Mouse (Mus musculus): ENCODE data around the gene Nampt.
A peak's percentile ranks its signal among the peaks of the same experiment; 100 is the strongest.

The Nampt gene

GRCm38 (mm10) chr12:32819416-32819815 lies at the start of gene Nampt:
Nampt (plus strand) TSS chr12:32819545.
- no peaks in the 10 kb centered on the region for H3K36me3 ChIP-seq (ENCODE audit: control insufficient read depth, insufficient read depth, low read length, poor library complexity, severe bottlenecking)
- DNase-seq (ENCODE audit: low read depth, low spot score), result peak; percentile 64

GRCm38 (mm10) chr12:32770766-32771165 lies 48.6 kb upstream of the Nampt start:
- no peaks in the 10 kb centered on the region for H3K36me3 ChIP-seq (ENCODE audit: control insufficient read depth, insufficient read depth, low read length, poor library complexity, severe bottlenecking)
- H3K27me3 ChIP-seq (ENCODE audit: control insufficient read depth, insufficient read depth, low read length, poor library complexity, severe bottlenecking), result no peaks in the 10 kb centered on the region
- no peak for DNase-seq (ENCODE audit: low read depth, low spot score)

More at GRCm38 (mm10) chr12:32819416-32819815, at the start of gene Nampt:
- no peaks in the 10 kb centered on the region; the same call in 1 of the 2 replicates for H3K27me3 ChIP-seq (ENCODE audit: control insufficient read depth, insufficient read depth, low read length, poor library complexity, severe bottlenecking)

GRCm38 (mm10) chr12:32774592-32774991 lies 44.8 kb upstream of the Nampt start:
- H3K36me3 ChIP-seq (ENCODE audit: control insufficient read depth, insufficient read depth, low read length, poor library complexity, severe bottlenecking), result no peaks in the 10 kb centered on the region
- peak; percentile 88 for DNase-seq (ENCODE audit: low read depth, low spot score)
- H3K27me3 ChIP-seq (ENCODE audit: control insufficient read depth, insufficient read depth, low read length, poor library complexity, severe bottlenecking), result no peaks in the 10 kb centered on the region

- no peaks in the 10 kb centered on the region for H3K36me3 ChIP-seq (ENCODE audit: control insufficient read depth, insufficient read depth, low read length, poor library complexity, severe bottlenecking)
- DNase-seq (ENCODE audit: low read depth, low spot score), result no peak
- no peaks in the 10 kb centered on the region for H3K27me3 ChIP-seq (ENCODE audit: control insufficient read depth, insufficient read depth, low read length, poor library complexity, severe bottlenecking)
These were observed 30.3 kb upstream of the Nampt start for GRCm38 (mm10) chr12:32789092-32789491.

GRCm38 (mm10) chr12:32795765-32796471 lies 23.4 kb upstream of the Nampt start:
- Histone ChIP-seq H3K27me3 (ENCODE audit: control insufficient read depth, insufficient read depth, low read length, poor library complexity, severe bottlenecking) (no peaks in the 10 kb centered on the region), H3K36me3 (ENCODE audit: control insufficient read depth, insufficient read depth, low read length, poor library complexity, severe bottlenecking) (no peaks in the 10 kb centered on the region)
- peak; percentile 45 for DNase-seq (ENCODE audit: low read depth, low spot score)

GRCm38 (mm10) chr12:32797438-32797837 lies 21.9 kb upstream of the Nampt start:
- Histone ChIP-seq H3K27me3 (ENCODE audit: control insufficient read depth, insufficient read depth, low read length, poor library complexity, severe bottlenecking) (no peaks in the 10 kb centered on the region), H3K36me3 (ENCODE audit: control insufficient read depth, insufficient read depth, low read length, poor library complexity, severe bottlenecking) (no peaks in the 10 kb centered on the region)
- DNase-seq (ENCODE audit: low read depth, low spot score), result no peak

- no peaks in the 10 kb centered on the region for H3K36me3 ChIP-seq (ENCODE audit: control insufficient read depth, insufficient read depth, low read length, poor library complexity, severe bottlenecking)
- no peak for DNase-seq (ENCODE audit: low read depth, low spot score)
- H3K27me3 ChIP-seq (ENCODE audit: control insufficient read depth, insufficient read depth, low read length, poor library complexity, severe bottlenecking), result no peaks in the 10 kb centered on the region
These were observed 18.3 kb upstream of the Nampt start for GRCm38 (mm10) chr12:32801078-32801477.

GRCm38 (mm10) chr12:32805559-32805958 lies 13.8 kb upstream of the Nampt start:
- no peaks in the 10 kb centered on the region for H3K27me3 ChIP-seq (ENCODE audit: control insufficient read depth, insufficient read depth, low read length, poor library complexity, severe bottlenecking)
- H3K36me3 ChIP-seq (ENCODE audit: control insufficient read depth, insufficient read depth, low read length, poor library complexity, severe bottlenecking), result no peaks in the 10 kb centered on the region
- no peak for DNase-seq (ENCODE audit: low read depth, low spot score)

- no peaks in the 10 kb centered on the region for H3K36me3 ChIP-seq (ENCODE audit: control insufficient read depth, insufficient read depth, low read length, poor library complexity, severe bottlenecking)
- no peaks in the 10 kb centered on the region; the same call in 1 of the 2 replicates for H3K27me3 ChIP-seq (ENCODE audit: control insufficient read depth, insufficient read depth, low read length, poor library complexity, severe bottlenecking)
- peak; percentile 98 for DNase-seq (ENCODE audit: low read depth, low spot score)
These were observed 669 bp downstream of the Nampt start for GRCm38 (mm10) chr12:32819823-32820605.

- Histone ChIP-seq H3K36me3 (ENCODE audit: control insufficient read depth, insufficient read depth, low read length, poor library complexity, severe bottlenecking) (no peaks in the 10 kb centered on the region), H3K27me3 (ENCODE audit: control insufficient read depth, insufficient read depth, low read length, poor library complexity, severe bottlenecking) (no peaks in the 10 kb centered on the region)
- peak; percentile 73 for DNase-seq (ENCODE audit: low read depth, low spot score)
These were observed 1.6 kb downstream of the Nampt start for GRCm38 (mm10) chr12:32820688-32821503.

GRCm38 (mm10) chr12:32821504-32822011 lies 2.2 kb downstream of the Nampt start:
- Histone ChIP-seq H3K36me3 (ENCODE audit: control insufficient read depth, insufficient read depth, low read length, poor library complexity, severe bottlenecking) (no peaks in the 10 kb centered on the region), H3K27me3 (ENCODE audit: control insufficient read depth, insufficient read depth, low read length, poor library complexity, severe bottlenecking) (no peaks in the 10 kb centered on the region)
- DNase-seq (ENCODE audit: low read depth, low spot score), result no peak

- DNase-seq (ENCODE audit: low read depth, low spot score), result no peak
- Histone ChIP-seq H3K27me3 (ENCODE audit: control insufficient read depth, insufficient read depth, low read length, poor library complexity, severe bottlenecking) (no peaks in the 10 kb centered on the region), H3K36me3 (ENCODE audit: control insufficient read depth, insufficient read depth, low read length, poor library complexity, severe bottlenecking) (no peaks in the 10 kb centered on the region)
These were observed 2.7 kb downstream of the Nampt start for GRCm38 (mm10) chr12:32822066-32822465.

- no peaks in the 10 kb centered on the region for H3K27me3 ChIP-seq (ENCODE audit: control insufficient read depth, insufficient read depth, low read length, poor library complexity, severe bottlenecking)
- no peak for DNase-seq (ENCODE audit: low read depth, low spot score)
- H3K36me3 ChIP-seq (ENCODE audit: control insufficient read depth, insufficient read depth, low read length, poor library complexity, severe bottlenecking), result no peaks in the 10 kb centered on the region
These were observed 5.2 kb downstream of the Nampt start for GRCm38 (mm10) chr12:32824586-32824985.

GRCm38 (mm10) chr12:32826971-32827370 lies 7.6 kb downstream of the Nampt start:
- DNase-seq (ENCODE audit: low read depth, low spot score), result peak; percentile 87
- H3K36me3 ChIP-seq (ENCODE audit: control insufficient read depth, insufficient read depth, low read length, poor library complexity, severe bottlenecking), result no peaks in the 10 kb centered on the region
- no peaks in the 10 kb centered on the region for H3K27me3 ChIP-seq (ENCODE audit: control insufficient read depth, insufficient read depth, low read length, poor library complexity, severe bottlenecking)
